Mouse (Mus musculus): ENCODE results near the gene Abca14. TPM values are rescaled to one million over a fixed set of nuclear protein-coding genes. Genes with fewer than 3 reads are reported as not detected.

The Abca14 gene
- not detected in 2 replicates for polyA plus RNA-seq (2014; fragmentation: Nextera tagmentation; extraction: Ambion mirVana)

DNA sequence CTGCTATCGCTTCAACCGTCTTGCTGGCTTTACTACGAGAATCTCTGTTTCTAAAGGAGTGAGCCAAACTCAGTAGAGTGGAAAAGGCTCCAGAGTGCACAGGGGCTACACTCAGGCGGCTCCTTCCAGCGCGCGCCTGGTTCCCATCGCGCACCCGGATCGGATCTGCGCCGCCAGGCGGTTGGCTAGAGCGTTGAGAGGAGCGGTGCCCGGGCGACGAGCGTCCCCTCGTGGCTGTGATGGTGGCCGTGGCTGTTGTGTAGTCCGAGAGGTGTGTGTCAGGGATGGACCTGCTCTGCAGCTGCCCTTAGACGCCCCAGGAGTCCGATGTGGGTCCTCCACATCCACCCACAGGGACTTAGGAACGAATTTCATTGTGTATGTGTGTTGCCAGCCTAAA is at the start of gene Abca14:
Gene Abca14, plus strand, starts transcription at position 173 of the 400 bp plus-strand sequence.
- no peak within 1 kb of the TSS for H3K4me3 ChIP-seq (ENCODE audit: low read depth, low read length)
- ATAC-seq (ENCODE audit: insufficient read depth, low FRiP score, low TSS enrichment), result peak; percentile 88
- H3K4me2 ChIP-seq (ENCODE audit: low read depth), result 0 out of 2 replicates have a peak within 1 kb of the TSS, but pooled peaks have one; percentile 2
- WGBS, result 6% methylated on average over 26 of the region's 26 CpGs
- no peaks in the 10 kb centered on the region for H3K4me1 ChIP-seq (ENCODE audit: control insufficient read depth, insufficient read depth, low read length)
- peaks cover 3% of the 10 kb centered on the region; the same call in 1 of the 2 replicates for H3K27me3 ChIP-seq (ENCODE audit: control insufficient read depth, insufficient read depth, low read length)
- H3K9me3 ChIP-seq (ENCODE audit: control insufficient read depth, low read length), result no peaks in the 10 kb centered on the region
- H3K9ac ChIP-seq (ENCODE audit: low read length), result no peak within 1 kb of the TSS
- no peak within 1 kb of the TSS for H3K27ac ChIP-seq (ENCODE audit: low read depth, low read length)
- DNase-seq (ENCODE audit: low spot score), result peak; percentile 86
- no peaks in the 10 kb centered on the region for H3K36me3 ChIP-seq (ENCODE audit: control insufficient read depth, insufficient read depth, low read length)

GRCm38 (mm10) chr7:120156841-120157409 is 46.8 kb upstream of the Abca14 start:
- 22% methylated on average over 2 of the region's 2 CpGs for WGBS
- peaks cover 4% of the 10 kb centered on the region; the same call in 1 of the 2 replicates for H3K4me1 ChIP-seq (ENCODE audit: control insufficient read depth, insufficient read depth, low read length)
- DNase-seq (ENCODE audit: low spot score), result no peak
- ATAC-seq (ENCODE audit: insufficient read depth, low FRiP score, low TSS enrichment), result 0 out of 2 replicates have a peak, but pooled peaks have one; percentile 25
- no peak overlapping the region for H3K4me3 ChIP-seq (ENCODE audit: low read depth, low read length)
- H3K36me3 ChIP-seq (ENCODE audit: control insufficient read depth, insufficient read depth, low read length), result no peaks in the 10 kb centered on the region
- H3K27ac ChIP-seq (ENCODE audit: low read depth, low read length), result no peak overlapping the region
- no peaks in the 10 kb centered on the region for H3K27me3 ChIP-seq (ENCODE audit: control insufficient read depth, insufficient read depth, low read length)
- H3K4me2 ChIP-seq (ENCODE audit: low read depth), result no peak overlapping the region
- no peaks in the 10 kb centered on the region for H3K9me3 ChIP-seq (ENCODE audit: control insufficient read depth, low read length)
- H3K9ac ChIP-seq (ENCODE audit: low read length), result no peak overlapping the region

GRCm38 (mm10) chr7:120157575-120158061 is 46.1 kb upstream of the Abca14 start:
- 36% methylated on average over 5 of the region's 5 CpGs for WGBS
- no peaks in the 10 kb centered on the region for H3K36me3 ChIP-seq (ENCODE audit: control insufficient read depth, insufficient read depth, low read length)
- DNase-seq (ENCODE audit: low spot score) (peak; percentile 32), ATAC-seq (ENCODE audit: insufficient read depth, low FRiP score, low TSS enrichment) (peak; percentile 8; the same call in 1 of the 2 replicates)
- no peak overlapping the region for H3K4me3 ChIP-seq (ENCODE audit: low read depth, low read length)
- H3K27ac ChIP-seq (ENCODE audit: low read depth, low read length), result no peak overlapping the region
- H3K27me3 ChIP-seq (ENCODE audit: control insufficient read depth, insufficient read depth, low read length), result no peaks in the 10 kb centered on the region
- peaks cover 4% of the 10 kb centered on the region; the same call in 1 of the 2 replicates for H3K4me1 ChIP-seq (ENCODE audit: control insufficient read depth, insufficient read depth, low read length)
- H3K9ac ChIP-seq (ENCODE audit: low read length), result no peak overlapping the region
- no peak overlapping the region for H3K4me2 ChIP-seq (ENCODE audit: low read depth)
- H3K9me3 ChIP-seq (ENCODE audit: control insufficient read depth, low read length), result no peaks in the 10 kb centered on the region

- Histone ChIP-seq H3K36me3 (ENCODE audit: control insufficient read depth, insufficient read depth, low read length) (no peaks in the 10 kb centered on the region), H3K9ac (ENCODE audit: low read length) (no peak overlapping the region), H3K27me3 (ENCODE audit: control insufficient read depth, insufficient read depth, low read length) (no peaks in the 10 kb centered on the region), H3K4me1 (ENCODE audit: control insufficient read depth, insufficient read depth, low read length) (peaks cover 4% of the 10 kb centered on the region; the same call in 1 of the 2 replicates), H3K4me2 (ENCODE audit: low read depth) (no peak overlapping the region), H3K27ac (ENCODE audit: low read depth, low read length) (no peak overlapping the region), H3K9me3 (ENCODE audit: control insufficient read depth, low read length) (no peaks in the 10 kb centered on the region), H3K4me3 (ENCODE audit: low read depth, low read length) (no peak overlapping the region)
- DNase-seq (ENCODE audit: low spot score), result no peak
- 0 out of 2 replicates have a peak, but pooled peaks have one; percentile 21 for ATAC-seq (ENCODE audit: insufficient read depth, low FRiP score, low TSS enrichment)
- WGBS, result 37% methylated on average over 4 of the region's 4 CpGs
These were observed 45.6 kb upstream of the Abca14 start for GRCm38 (mm10) chr7:120158121-120158613.

DNA sequence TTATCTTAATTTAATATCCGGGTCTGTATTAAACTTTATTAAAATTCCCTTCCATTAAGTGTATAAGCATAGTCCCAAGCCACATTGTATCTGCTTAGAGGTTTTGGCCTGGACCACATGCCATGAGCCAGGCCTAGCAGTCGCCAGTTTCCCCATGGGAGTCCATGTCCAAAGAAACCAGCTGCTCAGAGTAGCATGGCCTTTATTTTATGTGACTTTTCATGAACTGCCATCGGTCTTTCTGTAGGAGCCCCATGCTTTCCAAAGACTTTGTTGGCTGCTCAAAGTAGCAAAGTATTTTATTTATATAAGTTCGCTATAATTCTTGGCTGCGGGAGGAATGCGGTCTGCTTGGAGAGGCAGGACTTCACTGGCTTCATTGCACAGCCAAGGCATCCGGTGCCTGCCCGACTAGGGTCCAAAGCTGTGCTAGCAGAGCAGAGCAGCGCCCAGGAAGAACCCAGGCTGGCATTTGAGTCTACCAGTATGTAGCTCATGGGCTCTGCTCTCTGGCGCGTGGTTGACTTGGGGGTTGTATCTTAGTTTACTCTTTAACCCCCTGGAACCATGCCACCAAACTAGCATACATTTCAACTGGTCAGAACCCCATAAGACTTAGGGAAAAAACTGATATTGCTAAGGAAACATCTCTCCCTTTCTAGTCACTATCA is 40.0 kb upstream of the Abca14 start:
- DNase-seq (ENCODE audit: low spot score), result no peak
- 92% methylated on average over 11 of the region's 11 CpGs for WGBS
- H3K9ac ChIP-seq (ENCODE audit: low read length), result no peak overlapping the region

DNA sequence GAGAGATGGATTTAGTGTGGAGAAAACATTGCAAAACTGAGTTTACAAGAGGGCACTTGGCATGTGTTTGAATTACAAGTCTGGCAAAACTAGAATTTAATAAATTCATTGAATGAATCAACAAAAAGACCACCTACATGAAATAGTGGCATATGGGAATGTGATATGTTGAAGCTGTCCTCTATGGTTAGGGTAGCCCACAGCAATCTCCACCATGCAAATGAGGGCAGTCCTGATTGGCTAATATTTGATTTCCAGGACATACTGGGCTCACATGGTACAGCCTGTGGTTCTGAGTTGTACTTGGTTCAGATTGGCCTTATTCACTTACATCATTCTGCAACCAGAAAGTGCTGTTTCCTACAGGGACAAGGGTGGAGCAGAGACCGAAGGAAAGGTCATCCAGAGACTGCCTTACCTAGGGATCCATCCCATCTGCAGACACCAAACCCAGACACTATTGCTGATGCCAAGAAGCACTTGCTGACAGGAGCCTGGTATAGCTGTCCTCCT is 31.5 kb upstream of the Abca14 start:
- no peaks in the 10 kb centered on the region for H3K9me3 ChIP-seq (ENCODE audit: control insufficient read depth, low read length)
- 88% methylated on average over 1 of the region's 1 CpGs for WGBS
- no peak for ATAC-seq (ENCODE audit: insufficient read depth, low FRiP score, low TSS enrichment)
- no peak overlapping the region for H3K27ac ChIP-seq (ENCODE audit: low read depth, low read length)
- H3K36me3 ChIP-seq (ENCODE audit: control insufficient read depth, insufficient read depth, low read length), result no peaks in the 10 kb centered on the region
- no peak overlapping the region for H3K4me2 ChIP-seq (ENCODE audit: low read depth)
- no peak overlapping the region for H3K9ac ChIP-seq (ENCODE audit: low read length)
- H3K4me1 ChIP-seq (ENCODE audit: control insufficient read depth, insufficient read depth, low read length), result no peaks in the 10 kb centered on the region
- no peak for DNase-seq (ENCODE audit: low spot score)
- H3K4me3 ChIP-seq (ENCODE audit: low read depth, low read length), result no peak overlapping the region
- no peaks in the 10 kb centered on the region for H3K27me3 ChIP-seq (ENCODE audit: control insufficient read depth, insufficient read depth, low read length)

More for the DNA sequence above, 40.0 kb upstream of the Abca14 start:
- H3K36me3 ChIP-seq (ENCODE audit: control insufficient read depth, insufficient read depth, low read length), result no peaks in the 10 kb centered on the region
- H3K9me3 ChIP-seq (ENCODE audit: control insufficient read depth, low read length), result no peaks in the 10 kb centered on the region
- no peak overlapping the region for H3K4me3 ChIP-seq (ENCODE audit: low read depth, low read length)
- no peaks in the 10 kb centered on the region for H3K4me1 ChIP-seq (ENCODE audit: control insufficient read depth, insufficient read depth, low read length)
- H3K27ac ChIP-seq (ENCODE audit: low read depth, low read length), result no peak overlapping the region
- H3K27me3 ChIP-seq (ENCODE audit: control insufficient read depth, insufficient read depth, low read length), result no peaks in the 10 kb centered on the region
- H3K4me2 ChIP-seq (ENCODE audit: low read depth), result no peak overlapping the region
- ATAC-seq (ENCODE audit: insufficient read depth, low FRiP score, low TSS enrichment), result no peak

- Histone ChIP-seq H3K4me3 (ENCODE audit: low read depth, low read length) (no peak within 1 kb of the TSS), H3K4me1 (ENCODE audit: control insufficient read depth, insufficient read depth, low read length) (no peaks in the 10 kb centered on the region), H3K9me3 (ENCODE audit: control insufficient read depth, low read length) (no peaks in the 10 kb centered on the region), H3K9ac (ENCODE audit: low read length) (no peak within 1 kb of the TSS), H3K27ac (ENCODE audit: low read depth, low read length) (no peak within 1 kb of the TSS), H3K4me2 (ENCODE audit: low read depth) (no peak within 1 kb of the TSS), H3K27me3 (ENCODE audit: control insufficient read depth, insufficient read depth, low read length) (no peaks in the 10 kb centered on the region), H3K36me3 (ENCODE audit: control insufficient read depth, insufficient read depth, low read length) (no peaks in the 10 kb centered on the region)
- no peak for DNase-seq (ENCODE audit: low spot score)
- whole genome bisulfite sequencing, result 92% methylated on average over 10 of the region's 10 CpGs
- no peak for ATAC-seq (ENCODE audit: insufficient read depth, low FRiP score, low TSS enrichment)
These were observed 30.0 kb upstream of the Abca14 start, which contains the start of gene Anks4b for GRCm38 (mm10) chr7:120173603-120174244. TSS of gene Anks4b (plus strand) at chr7:120173858.

DNA sequence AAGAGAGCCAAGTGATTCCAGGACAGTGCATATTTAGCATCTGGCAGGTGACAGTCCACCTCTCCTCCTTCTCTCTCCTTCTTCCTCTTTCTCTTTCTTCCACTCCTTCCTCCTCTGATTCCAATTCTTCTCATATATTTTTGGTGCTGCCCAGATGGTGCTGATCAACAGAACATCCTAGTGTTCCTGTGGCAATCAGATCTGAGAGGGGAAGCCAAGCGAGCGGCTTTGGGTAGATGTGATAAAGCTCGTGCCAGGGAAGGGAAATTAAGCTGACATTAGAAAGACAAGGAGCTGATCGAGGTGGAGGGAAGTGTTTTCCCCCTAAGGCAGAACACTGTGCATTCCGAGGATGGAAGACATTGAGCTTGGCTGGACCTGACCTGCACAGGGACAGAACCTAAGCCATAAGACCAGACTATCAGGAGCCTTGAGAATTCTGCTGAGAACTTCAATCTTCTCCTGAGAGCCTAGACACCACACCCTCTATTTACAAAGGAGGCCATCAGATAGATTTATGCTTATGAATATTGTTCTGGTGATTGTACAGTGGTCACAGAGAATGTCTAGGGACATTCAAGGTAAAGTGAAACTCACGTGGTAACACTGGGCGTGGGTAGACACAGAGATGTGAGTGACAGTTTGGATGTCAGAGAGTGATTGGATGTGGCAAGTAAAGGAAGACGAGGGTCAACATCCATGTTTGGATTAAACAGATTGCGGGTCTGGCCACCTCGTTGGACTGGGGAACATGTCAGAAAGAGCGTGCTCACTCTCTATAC is 28.8 kb upstream of the Abca14 start:
- no peaks in the 10 kb centered on the region for H3K4me1 ChIP-seq (ENCODE audit: control insufficient read depth, insufficient read depth, low read length)
- no peak overlapping the region for H3K4me3 ChIP-seq (ENCODE audit: low read depth, low read length)
- H3K9ac ChIP-seq (ENCODE audit: low read length), result no peak overlapping the region
- DNase-seq (ENCODE audit: low spot score), result no peak
- H3K27ac ChIP-seq (ENCODE audit: low read depth, low read length), result no peak overlapping the region
- WGBS, result 87% methylated on average over 11 of the region's 11 CpGs
- H3K9me3 ChIP-seq (ENCODE audit: control insufficient read depth, low read length), result no peaks in the 10 kb centered on the region
- ATAC-seq (ENCODE audit: insufficient read depth, low FRiP score, low TSS enrichment), result no peak
- H3K27me3 ChIP-seq (ENCODE audit: control insufficient read depth, insufficient read depth, low read length), result no peaks in the 10 kb centered on the region
- H3K4me2 ChIP-seq (ENCODE audit: low read depth), result no peak overlapping the region
- no peaks in the 10 kb centered on the region for H3K36me3 ChIP-seq (ENCODE audit: control insufficient read depth, insufficient read depth, low read length)

Data from neural tube, embryonic 11.5 days (tissue).